Mouse (Mus musculus): ENCODE results near the gene A930018P22Rik. TPM values are rescaled to one million over a fixed set of nuclear protein-coding genes. Genes with fewer than 3 reads are reported as not detected.

The A930018P22Rik gene
- total and polyA plus RNA-seq, 3 experiments, result not detected

DNA sequence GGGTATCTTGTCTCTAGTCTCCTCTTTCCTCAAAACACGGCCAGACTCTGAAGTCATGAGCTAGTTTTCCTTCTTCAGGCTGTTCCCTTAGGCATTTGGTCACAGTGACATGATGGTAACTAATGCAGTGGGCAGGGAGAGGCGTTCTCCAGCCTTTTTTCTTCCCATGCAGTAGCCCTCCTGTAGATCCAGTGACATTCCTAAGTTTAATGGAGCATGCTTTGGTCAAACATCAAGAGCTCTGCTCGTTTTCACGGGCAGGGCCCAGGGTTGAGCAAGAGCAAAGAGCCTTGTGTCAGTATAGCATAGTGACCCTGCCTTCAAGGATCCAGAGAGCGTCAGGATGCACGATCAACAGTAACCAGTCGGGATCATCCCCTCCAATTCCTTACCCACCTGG, 40.8 kb downstream of the A930018P22Rik start:
- Histone ChIP-seq H3K4me2 (ENCODE audit: insufficient read depth, low read depth, poor library complexity, severe bottlenecking) (no peak overlapping the region), H3K4me1 (ENCODE audit: control insufficient read depth in 1 of 2, insufficient read depth in 2 of 2) (no peaks in the 10 kb centered on the region), H3K27me3 (replicated peaks) (no peaks in the 10 kb centered on the region), H3K79me2 (replicated peaks; ENCODE audit: control insufficient read depth, extremely low read depth, insufficient read depth, poor library complexity, severe bottlenecking) (no peaks in the 10 kb centered on the region), H3K9ac (ENCODE audit: insufficient read depth, low read depth) (no peak overlapping the region), H3K4me3 (replicated peaks in 1 of 3; ENCODE audit: low read depth in 2 of 3, low read length in 2 of 3, poor library complexity in 1 of 3) (no peak overlapping the region), H3K9me3 (replicated peaks; ENCODE audit: low read length) (no peaks in the 10 kb centered on the region), H3K36me3 (replicated peaks in 1 of 2; ENCODE audit: control insufficient read depth in 1 of 2, insufficient read depth in 1 of 2, low read length in 1 of 2) (no peaks in the 10 kb centered on the region), H3K27ac (ENCODE audit: insufficient read depth, low read depth) (no peak overlapping the region)
- dilution Hi-C loops (cut with MboI; ENCODE audit: extremely low pct_ligation_motif_present, extremely low pct_unique_long_range_greater_than_20kb, low sequenced_read_pairs) (no loop called here), in situ Hi-C loops (cut with MboI; ENCODE audit: low pct_ligation_motif_present, low pct_unique_long_range_greater_than_20kb, low sequenced_read_pairs) (no loop called here)
- no peak for DNase-seq (ENCODE audit: extremely low read depth)
- no peak for TF ChIP-seq MAX (IDR thresholded peaks at IDR 0.05; ENCODE audit: low read length)
- no peak for TF ChIP-seq NELFE (IDR thresholded peaks at IDR 0.05; ENCODE audit: low read depth, low read length)
- no peak for TF ChIP-seq RAD21 (IDR thresholded peaks at IDR 0.05; ENCODE audit: low read depth, low read length)
- TF ChIP-seq ZC3H11A (IDR thresholded peaks at IDR 0.05; ENCODE audit: low read depth, low read length), result no peak
- TF ChIP-seq USF1 (IDR thresholded peaks at IDR 0.05; ENCODE audit: low read depth, low read length), result no peak
- TF ChIP-seq HCFC1 (IDR thresholded peaks at IDR 0.05; ENCODE audit: low read depth, low read length), result no peak
- no peak for TF ChIP-seq SMC3 (IDR thresholded peaks at IDR 0.05; ENCODE audit: low read depth, low read length)

DNA sequence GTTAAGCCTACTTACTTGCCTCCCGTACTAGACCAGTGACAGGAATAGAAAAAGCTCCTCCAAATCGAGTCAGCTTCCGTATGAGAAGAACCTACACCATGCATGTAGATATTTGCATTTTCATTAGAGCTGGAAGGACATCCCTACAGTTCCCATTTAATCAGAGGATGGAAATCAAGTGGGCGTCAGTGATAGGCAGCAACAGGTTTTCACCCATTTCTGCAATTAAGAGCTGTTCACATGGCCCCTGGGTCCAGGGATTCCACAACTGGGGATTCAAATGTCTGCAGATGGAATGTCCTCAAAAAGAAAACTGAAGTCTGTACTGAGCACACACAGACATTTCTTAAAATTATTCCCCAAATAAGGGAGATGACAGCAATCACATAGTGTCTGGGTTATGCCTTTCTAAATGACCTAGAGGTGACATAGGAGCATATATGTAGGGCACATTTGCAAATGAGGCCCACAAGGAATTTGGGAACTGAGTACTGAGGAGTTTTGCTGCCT, 41.5 kb downstream of the A930018P22Rik start:
- Histone ChIP-seq H3K79me2 (replicated peaks; ENCODE audit: control insufficient read depth, extremely low read depth, insufficient read depth, poor library complexity, severe bottlenecking) (no peaks in the 10 kb centered on the region), H3K9me3 (replicated peaks; ENCODE audit: low read length) (no peaks in the 10 kb centered on the region), H3K36me3 (replicated peaks in 1 of 2; ENCODE audit: control insufficient read depth in 1 of 2, insufficient read depth in 1 of 2, low read length in 1 of 2) (no peaks in the 10 kb centered on the region), H3K4me2 (ENCODE audit: insufficient read depth, low read depth, poor library complexity, severe bottlenecking) (no peak overlapping the region), H3K9ac (ENCODE audit: insufficient read depth, low read depth) (no peak overlapping the region), H3K27me3 (replicated peaks) (no peaks in the 10 kb centered on the region), H3K4me3 (replicated peaks in 1 of 3; ENCODE audit: low read depth in 2 of 3, low read length in 2 of 3, poor library complexity in 1 of 3) (no peak overlapping the region), H3K4me1 (ENCODE audit: control insufficient read depth in 1 of 2, insufficient read depth in 2 of 2) (no peaks in the 10 kb centered on the region), H3K27ac (ENCODE audit: insufficient read depth, low read depth) (no peak overlapping the region)
- in situ Hi-C loops (cut with MboI; ENCODE audit: low pct_ligation_motif_present, low pct_unique_long_range_greater_than_20kb, low sequenced_read_pairs), result no loop called here
- no peak for DNase-seq (ENCODE audit: extremely low read depth)
- dilution Hi-C loops (cut with MboI; ENCODE audit: extremely low pct_ligation_motif_present, extremely low pct_unique_long_range_greater_than_20kb, low sequenced_read_pairs), result no loop called here
- no peak for TF ChIP-seq CTCF (conservative IDR thresholded peaks at IDR 0.05 in 1 of 2, IDR thresholded peaks at IDR 0.05 in 1 of 2; ENCODE audit: low read depth in 2 of 2, low read length in 2 of 2)
- no peak for TF ChIP-seq IRF4 (IDR thresholded peaks at IDR 0.05; ENCODE audit: low read depth, low read length)
- TF ChIP-seq TCF12 (IDR thresholded peaks at IDR 0.05; ENCODE audit: low read depth, low read length), result no peak
- TF ChIP-seq MAZ (IDR thresholded peaks at IDR 0.05; ENCODE audit: low read depth, low read length), result no peak
- no peak for TF ChIP-seq JUND (conservative IDR thresholded peaks at IDR 0.05; ENCODE audit: low read depth, low read length)
- TF ChIP-seq MAFK (IDR thresholded peaks at IDR 0.05; ENCODE audit: insufficient replicate concordance, low read length), result no peak
- no peak for TF ChIP-seq ELF1 (IDR thresholded peaks at IDR 0.05; ENCODE audit: low read depth, low read length)
- TF ChIP-seq RCOR1 (conservative IDR thresholded peaks at IDR 0.05; ENCODE audit: low read depth, low read length), result no peak
- TF ChIP-seq MEF2A (IDR thresholded peaks at IDR 0.05; ENCODE audit: borderline replicate concordance, low read depth, low read length), result no peak
- TF ChIP-seq UBTF (IDR thresholded peaks at IDR 0.05; ENCODE audit: low read depth, low read length), result no peak
- TF ChIP-seq ZC3H11A (IDR thresholded peaks at IDR 0.05; ENCODE audit: low read depth, low read length), result no peak
- TF ChIP-seq PAX5 (IDR thresholded peaks at IDR 0.05; ENCODE audit: low read length), result no peak
- no peak for TF ChIP-seq POLR2A (IDR thresholded peaks at IDR 0.05; ENCODE audit: low read depth, low read length)
